Mouse (Mus musculus) forebrain, postnatal 0 days (tissue): ENCODE results near the gene Csrp1. TPM values are rescaled to one million over a fixed set of nuclear protein-coding genes. Genes with fewer than 3 reads are reported as not detected.
A peak's percentile ranks its signal among the peaks of the same experiment; 100 is the strongest.

Source experiments
- ATAC-seq: fragments of 200-750 bp; cut with Nextera tagmentation; 2 replicates; pipeline ENCODE4 v1.8.0; 2017; ENCODE audit warnings: mild to moderate bottlenecking, moderate library complexity
- DNase-seq: peaks from one replicate; pipeline ENCODE4 v3.0.0-alpha.2; 2015
- H3K27ac ChIP-seq: fragments of 300-500 bp; sonication (generic); 2 replicates; pipeline ENCODE4 v1.5.1; 2014; ENCODE audit warnings: low read depth, mild to moderate bottlenecking, antibody characterized with exemption, low read length, moderate library complexity, mixed read lengths
- H3K27me3 ChIP-seq: fragments of 300-500 bp; sonication (generic); 2 replicates; pipeline ENCODE4 v1.6.1; 2014; ENCODE audit warnings: mild to moderate bottlenecking, low read length, mixed read lengths; ENCODE audit not compliant: insufficient read depth
- H3K36me3 ChIP-seq: fragments of 300-500 bp; sonication (generic); 2 replicates; pipeline ENCODE4 v1.6.1; 2014; ENCODE audit warnings: mild to moderate bottlenecking, moderate library complexity; ENCODE audit not compliant: insufficient read depth
- H3K4me1 ChIP-seq: fragments of 300-500 bp; sonication (generic); 2 replicates; pipeline ENCODE4 v1.6.1; 2014; ENCODE audit warnings: antibody characterized with exemption; ENCODE audit not compliant: insufficient read depth
- H3K4me2 ChIP-seq: fragments of 300-500 bp; sonication (generic); 2 replicates; pipeline ENCODE4 v1.6.1; 2014; ENCODE audit warnings: low read depth, mild to moderate bottlenecking, moderate library complexity
- H3K4me3 ChIP-seq: fragments of 300-500 bp; sonication (generic); 2 replicates; pipeline ENCODE4 v1.5.1; 2014; ENCODE audit warnings: low read depth, low read length, mixed read lengths
- H3K9ac ChIP-seq: fragments of 300-500 bp; sonication (generic); 2 replicates; pipeline ENCODE4 v1.6.1; 2014; ENCODE audit warnings: mild to moderate bottlenecking
- H3K9me3 ChIP-seq: fragments of 300-500 bp; sonication (generic); 2 replicates; pipeline ENCODE4 v1.6.1; 2016; ENCODE audit warnings: low read length
- CTCF ChIP-seq: sonication (generic); IDR thresholded peaks from 2 replicates; pipeline ENCODE4 v1.5.1; 2016; ENCODE audit warnings: antibody characterized with exemption, control low read depth, low read depth
- WGBS: fragments of 180-500 bp; shearing (Covaris S2); extraction: QIAGEN DNeasy Blood & Tissue Kit; methylation state at CpG from one replicate; pipeline ENCODE4 v1.1.7; 2014; 5-methylcytosine and 5-hydroxymethylcytosine counted together
- polyA plus RNA-seq: library from polyadenylated mRNA; unstranded; fragments of >200 nt; fragmentation: Nextera tagmentation; extraction: Ambion mirVana; gene quantifications from 2 replicates; pipeline ENCODE4 v1.2.1, GENCODE M21; 2015
- total RNA-seq: library from RNA; depleted of rRNA; stranded (reverse); fragments of >200 nt; gene quantifications from 2 replicates; pipeline ENCODE4 v1.2.3, GENCODE M21; 2014

Csrp1 gene
- total and polyA plus RNA-seq, 2 experiments from 2014 or later: 21.0 to 55.7 TPM

- no peak for DNase-seq
- no peak for TF ChIP-seq CTCF
- H3K27ac ChIP-seq: no peak overlapping the region
- ATAC-seq: no peak
- 82% methylated on average over 9 of the region's 9 CpGs for WGBS
- no peak overlapping the region for H3K9ac ChIP-seq
- no peaks in the 10 kb centered on the region for H3K9me3 ChIP-seq
- H3K4me1 ChIP-seq: peaks cover 13% of the 10 kb centered on the region; the same call in 1 of the 2 replicates
- H3K27me3 ChIP-seq: no peaks in the 10 kb centered on the region
- H3K36me3 ChIP-seq: no peaks in the 10 kb centered on the region
- no peak overlapping the region for H3K4me2 ChIP-seq
- no peak overlapping the region for H3K4me3 ChIP-seq
These were observed 43.8 kb downstream of the Csrp1 start for GRCm38 (mm10) chr1:135763503-135764205.

- ATAC-seq (no peak), DNase-seq (no peak)
- H3K4me1 ChIP-seq: peaks cover 13% of the 10 kb centered on the region; the same call in 1 of the 2 replicates
- H3K27ac ChIP-seq: no peak overlapping the region
- no peaks in the 10 kb centered on the region for H3K27me3 ChIP-seq
- H3K9me3 ChIP-seq: no peaks in the 10 kb centered on the region
- H3K36me3 ChIP-seq: no peaks in the 10 kb centered on the region
- no peak overlapping the region for H3K9ac ChIP-seq
- 63% methylated on average over 2 of the region's 2 CpGs for WGBS
- TF ChIP-seq CTCF: no peak
- no peak overlapping the region for H3K4me2 ChIP-seq
- H3K4me3 ChIP-seq: no peak overlapping the region
These were observed 44.3 kb downstream of the Csrp1 start for GRCm38 (mm10) chr1:135764206-135764528.

- Histone ChIP-seq H3K27ac (peak within 1 kb of the TSS; percentile 71), H3K27me3 (no peaks in the 10 kb centered on the region), H3K9me3 (no peaks in the 10 kb centered on the region), H3K4me2 (peak within 1 kb of the TSS; percentile 96), H3K36me3 (no peaks in the 10 kb centered on the region), H3K9ac (peak within 1 kb of the TSS; percentile 78), H3K4me3 (peak within 1 kb of the TSS; percentile 55), H3K4me1 (peaks cover 13% of the 10 kb centered on the region; the same call in 1 of the 2 replicates)
- 4% methylated on average over 89 of the region's 90 CpGs for WGBS
- peak; percentile 87 for ATAC-seq
- TF ChIP-seq CTCF: 0 out of 2 replicates have a peak, but pooled peaks have one; percentile 19
- peak; percentile 68 for DNase-seq
These were observed 46.1 kb downstream of the Csrp1 start, which contains the start of gene Phlda3 for GRCm38 (mm10) chr1:135765645-135766591. Phlda3 (plus strand) TSS chr1:135766119.

GRCm38 (mm10) chr1:135766592-135767306 lies 46.9 kb downstream of the Csrp1 start:
- 26% methylated on average over 30 of the region's 30 CpGs for WGBS
- Histone ChIP-seq H3K27me3 (no peaks in the 10 kb centered on the region), H3K4me1 (peaks cover 13% of the 10 kb centered on the region; the same call in 1 of the 2 replicates), H3K27ac (peak overlapping the region; percentile 71; the same call in 1 of the 2 replicates), H3K4me3 (peak overlapping the region; percentile 55), H3K4me2 (peak overlapping the region; percentile 96), H3K36me3 (no peaks in the 10 kb centered on the region), H3K9me3 (no peaks in the 10 kb centered on the region), H3K9ac (peak overlapping the region; percentile 78)
- TF ChIP-seq CTCF: no peak
- DNase-seq: peak; percentile 31
- ATAC-seq: no peak; the same call in none of the 2 replicates

- ATAC-seq (no peak), DNase-seq (no peak)
- Histone ChIP-seq H3K9ac (no peak overlapping the region), H3K4me3 (peak overlapping the region; percentile 55; the same call in 1 of the 2 replicates), H3K9me3 (no peaks in the 10 kb centered on the region), H3K27ac (no peak overlapping the region), H3K36me3 (no peaks in the 10 kb centered on the region), H3K27me3 (no peaks in the 10 kb centered on the region), H3K4me1 (peaks cover 13% of the 10 kb centered on the region; the same call in 1 of the 2 replicates), H3K4me2 (peak overlapping the region; percentile 96)
- no peak for TF ChIP-seq CTCF
- WGBS: 86% methylated on average over 4 of the region's 4 CpGs
These were observed 47.5 kb downstream of the Csrp1 start for GRCm38 (mm10) chr1:135767324-135767890.

GRCm38 (mm10) chr1:135768400-135768799 lies 48.5 kb downstream of the Csrp1 start:
- ATAC-seq (no peak), DNase-seq (no peak)
- Histone ChIP-seq H3K27me3 (no peaks in the 10 kb centered on the region), H3K9ac (no peak overlapping the region), H3K27ac (no peak overlapping the region), H3K9me3 (no peaks in the 10 kb centered on the region), H3K36me3 (no peaks in the 10 kb centered on the region), H3K4me2 (no peak overlapping the region), H3K4me3 (no peak overlapping the region), H3K4me1 (peaks cover 13% of the 10 kb centered on the region; the same call in 1 of the 2 replicates)
- WGBS: 91% methylated on average over 2 of the region's 2 CpGs
- no peak for TF ChIP-seq CTCF
